Mouse (Mus musculus) midbrain, embryonic 12.5 days (tissue): ENCODE results near the gene Cfap99. TPM values are rescaled to one million over a fixed set of nuclear protein-coding genes. Genes with fewer than 3 reads are reported as not detected.
A peak's percentile ranks its signal among the peaks of the same experiment; 100 is the strongest.

Experiments
- ATAC-seq: fragments of 200-750 bp; cut with Nextera tagmentation; 2 replicates; pipeline ENCODE4 v1.8.0; 2017; ENCODE audit warnings: low read depth, moderate TSS enrichment, moderate library complexity; ENCODE audit not compliant: low FRiP score
- H3K27ac ChIP-seq: fragments of 300-500 bp; sonication (generic); replicated peaks from 2 replicates; pipeline ENCODE4 v1.5.1; 2016; ENCODE audit warnings: mild to moderate bottlenecking
- H3K27me3 ChIP-seq: fragments of 300-500 bp; sonication (generic); 2 replicates; pipeline ENCODE4 v1.6.1; 2016; ENCODE audit warnings: mild to moderate bottlenecking
- H3K36me3 ChIP-seq: fragments of 300-500 bp; sonication (generic); 2 replicates; pipeline ENCODE4 v1.6.1; 2016
- H3K4me1 ChIP-seq: fragments of 300-500 bp; sonication (generic); 2 replicates; pipeline ENCODE4 v1.6.1; 2016
- H3K4me2 ChIP-seq: fragments of 300-500 bp; sonication (generic); replicated peaks from 2 replicates; pipeline ENCODE4 v1.6.1; 2016; ENCODE audit warnings: mild to moderate bottlenecking, moderate library complexity
- H3K4me3 ChIP-seq: fragments of 300-500 bp; sonication (generic); 2 replicates; pipeline ENCODE4 v1.5.1; 2016; ENCODE audit warnings: mild to moderate bottlenecking
- H3K9ac ChIP-seq: fragments of 300-500 bp; sonication (generic); replicated peaks from 2 replicates; pipeline ENCODE4 v1.6.1; 2016; ENCODE audit warnings: mild to moderate bottlenecking, moderate library complexity
- H3K9me3 ChIP-seq: fragments of 300-500 bp; sonication (generic); 2 replicates; pipeline ENCODE4 v1.6.1; 2016; ENCODE audit warnings: mild to moderate bottlenecking
- WGBS: fragments of 180-500 bp; shearing (Covaris S2); methylation state at CpG from one replicate; pipeline ENCODE4 v1.1.7; 2016; 5-methylcytosine and 5-hydroxymethylcytosine counted together
- polyA plus RNA-seq: library from polyadenylated mRNA; unstranded; fragments of >200 nt; fragmentation: Nextera tagmentation; extraction: Ambion mirVana; gene quantifications from 2 replicates; pipeline ENCODE4 v1.2.1, GENCODE M21; 2016

Gene Cfap99
- polyA plus RNA-seq = not detected in 2 replicates

DNA sequence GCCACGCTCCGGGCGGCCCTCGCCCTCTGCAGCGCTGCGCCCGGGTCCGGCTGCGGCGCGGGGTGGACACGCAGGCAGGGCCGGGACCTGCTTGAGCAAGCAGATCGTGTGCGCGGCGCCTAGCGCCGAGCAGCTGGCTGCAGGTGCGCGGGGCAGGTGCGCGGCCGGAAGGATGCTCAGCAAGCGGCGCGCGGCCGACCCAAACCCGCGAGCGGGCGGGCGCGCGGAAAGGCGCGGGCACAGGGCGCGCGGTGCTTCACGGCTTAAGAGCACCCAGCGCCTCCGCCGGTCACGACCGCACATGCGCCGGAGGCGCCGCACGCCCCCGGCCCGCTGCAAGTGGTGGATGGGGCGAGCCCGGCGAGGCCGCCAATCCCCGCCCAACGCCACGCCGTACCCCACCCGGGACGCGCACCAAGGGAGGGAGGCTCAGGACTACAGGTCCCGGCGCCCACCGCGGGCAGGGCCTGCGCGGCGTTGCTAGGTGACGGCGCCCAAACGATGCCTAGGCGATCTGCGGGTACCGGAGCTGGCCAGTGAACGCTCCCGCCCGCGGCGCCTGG lies at the start of gene Cfap99, which contains the start of gene Zfyve28:
Cfap99 (plus strand) TSS at position 447 of the 563 bp plus-strand sequence.
Zfyve28 (minus strand) TSS at position 296 of the 563 bp plus-strand sequence.
- Histone ChIP-seq H3K27me3 (peaks cover 62% of the 10 kb centered on the region), H3K9me3 (no peaks in the 10 kb centered on the region), H3K4me2 (peak within 1 kb of the TSS; percentile 90), H3K36me3 (no peaks in the 10 kb centered on the region), H3K4me3 (peak within 1 kb of the TSS; percentile 69), H3K9ac (peak within 1 kb of the TSS; percentile 60), H3K27ac (no peak within 1 kb of the TSS), H3K4me1 (peaks cover 23% of the 10 kb centered on the region)
- WGBS = under 1% methylated on average over 61 of the region's 83 CpGs
- peak; percentile 99 for ATAC-seq

GRCm38 (mm10) chr5:34242224-34242963 lies 46.0 kb upstream of the Cfap99 start:
- Histone ChIP-seq H3K4me1 (peaks cover 13% of the 10 kb centered on the region), H3K9me3 (no peaks in the 10 kb centered on the region), H3K9ac (no peak overlapping the region), H3K4me2 (no peak overlapping the region), H3K36me3 (no peaks in the 10 kb centered on the region), H3K27ac (no peak overlapping the region), H3K27me3 (no peaks in the 10 kb centered on the region), H3K4me3 (no peak overlapping the region)
- ATAC-seq = no peak
- WGBS = 61% methylated on average over 15 of the region's 15 CpGs

DNA sequence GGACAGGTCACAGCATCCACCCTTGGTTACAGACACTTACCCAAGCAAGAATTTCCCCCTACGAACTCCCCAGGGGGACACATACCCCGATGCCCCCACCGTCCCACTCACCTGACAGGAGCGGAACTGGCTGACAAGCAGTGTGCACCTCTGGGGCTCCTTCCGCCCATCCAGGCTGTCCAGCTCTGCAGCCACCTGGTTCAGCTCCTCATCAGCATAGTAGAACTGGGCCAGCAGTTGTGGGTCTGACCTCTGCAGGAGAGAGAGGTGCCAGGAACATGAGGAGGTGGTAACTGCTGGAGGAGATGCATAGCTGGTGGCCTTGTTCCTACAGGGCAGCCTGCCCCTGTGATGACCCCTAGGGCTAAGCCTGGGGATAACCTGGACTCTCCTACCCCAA lies 45.3 kb upstream of the Cfap99 start:
- Histone ChIP-seq H3K4me1 (peaks cover 13% of the 10 kb centered on the region), H3K4me2 (no peak overlapping the region)

DNA sequence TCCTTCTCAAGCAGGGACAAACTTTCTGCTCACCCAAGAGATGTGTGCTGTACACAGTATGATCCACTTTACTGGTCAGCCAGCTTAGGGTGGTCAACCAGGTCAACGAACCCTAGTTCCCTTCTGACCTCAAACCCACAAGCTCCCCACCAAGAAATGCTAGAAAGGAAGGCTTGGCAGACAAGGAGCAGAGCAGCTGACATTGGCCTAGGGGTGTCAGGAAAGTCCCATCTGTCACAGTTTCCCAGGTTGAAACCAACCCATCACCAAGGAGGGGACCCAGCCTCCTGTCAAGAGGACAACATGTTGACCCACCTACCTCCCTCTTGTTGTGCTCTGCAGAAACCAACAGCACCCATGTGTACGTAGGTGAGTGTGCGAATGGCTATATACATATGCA lies 42.0 kb upstream of the Cfap99 start:
- WGBS = 97% methylated on average over 3 of the region's 3 CpGs
- no peak overlapping the region for H3K27ac ChIP-seq
- no peaks in the 10 kb centered on the region for H3K9me3 ChIP-seq
- no peak overlapping the region for H3K4me3 ChIP-seq
- H3K27me3 ChIP-seq = no peaks in the 10 kb centered on the region
- H3K9ac ChIP-seq = no peak overlapping the region
- H3K4me1 ChIP-seq = peaks cover 27% of the 10 kb centered on the region
- ATAC-seq = no peak
- H3K4me2 ChIP-seq = no peak overlapping the region
- no peaks in the 10 kb centered on the region for H3K36me3 ChIP-seq

More for the DNA sequence above, 45.3 kb upstream of the Cfap99 start:
- 85% methylated on average over 5 of the region's 5 CpGs for WGBS
- no peak overlapping the region for H3K27ac ChIP-seq
- H3K4me3 ChIP-seq = no peak overlapping the region
- no peaks in the 10 kb centered on the region for H3K27me3 ChIP-seq
- H3K36me3 ChIP-seq = no peaks in the 10 kb centered on the region
- H3K9me3 ChIP-seq = no peaks in the 10 kb centered on the region
- H3K9ac ChIP-seq = no peak overlapping the region
- ATAC-seq = no peak

GRCm38 (mm10) chr5:34249132-34249531 lies 39.3 kb upstream of the Cfap99 start:
- no peak for ATAC-seq
- peaks cover 33% of the 10 kb centered on the region for H3K4me1 ChIP-seq
- no peaks in the 10 kb centered on the region for H3K36me3 ChIP-seq
- H3K27ac ChIP-seq = no peak overlapping the region
- no peaks in the 10 kb centered on the region for H3K9me3 ChIP-seq
- WGBS = 89% methylated on average over 4 of the region's 4 CpGs
- H3K27me3 ChIP-seq = no peaks in the 10 kb centered on the region
- no peak overlapping the region for H3K4me2 ChIP-seq
- no peak overlapping the region for H3K9ac ChIP-seq
- H3K4me3 ChIP-seq = no peak overlapping the region

DNA sequence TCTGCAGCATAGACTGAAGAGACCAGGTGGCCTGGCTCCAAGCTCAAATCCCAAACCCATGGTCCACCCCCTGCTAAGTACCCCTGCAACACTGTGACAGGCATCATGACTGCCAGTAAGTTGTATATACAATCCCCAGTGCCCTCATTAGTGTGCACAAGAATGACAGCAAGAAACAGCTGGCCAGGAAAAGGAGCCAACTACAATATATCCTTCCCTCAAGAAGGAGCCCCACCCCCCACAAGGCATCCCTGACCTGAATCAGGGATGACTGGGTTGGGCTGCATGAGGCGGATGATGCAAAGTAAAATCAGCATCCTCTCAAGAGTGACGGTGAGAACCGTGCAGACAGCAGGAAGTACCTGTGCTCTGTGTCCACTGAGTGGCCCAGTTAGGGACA lies 38.3 kb upstream of the Cfap99 start:
- WGBS = 79% methylated on average over 3 of the region's 3 CpGs

DNA sequence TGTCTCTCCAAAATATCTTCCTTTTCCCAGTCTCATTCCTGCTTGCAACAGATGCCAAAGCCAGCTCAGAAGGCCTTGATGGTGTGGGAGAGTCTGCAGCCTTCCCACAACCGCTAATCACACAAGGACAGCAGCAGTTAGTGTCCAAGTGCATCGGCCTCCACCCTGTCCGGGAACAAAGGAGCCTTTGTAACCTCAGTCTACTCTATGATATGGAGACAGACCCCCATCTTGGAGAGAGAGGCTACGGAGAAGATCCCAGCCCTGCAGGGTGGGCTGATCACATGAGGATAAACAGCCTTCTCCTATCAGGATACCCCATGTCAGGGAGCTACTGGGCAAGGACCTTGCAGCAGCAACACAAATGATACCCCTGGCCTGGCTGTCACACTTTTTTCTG lies 36.6 kb upstream of the Cfap99 start:
- H3K36me3 ChIP-seq = no peaks in the 10 kb centered on the region
- H3K4me2 ChIP-seq = no peak overlapping the region
- no peaks in the 10 kb centered on the region for H3K9me3 ChIP-seq
- no peak overlapping the region for H3K9ac ChIP-seq
- no peaks in the 10 kb centered on the region for H3K27me3 ChIP-seq
- ATAC-seq = no peak
- 47% methylated on average over 4 of the region's 4 CpGs for WGBS
- H3K4me3 ChIP-seq = no peak overlapping the region
- peaks cover 33% of the 10 kb centered on the region for H3K4me1 ChIP-seq
- peak overlapping the region; percentile 52 for H3K27ac ChIP-seq

More for the DNA sequence above, 38.3 kb upstream of the Cfap99 start:
- Histone ChIP-seq H3K4me1 (peaks cover 33% of the 10 kb centered on the region), H3K4me3 (no peak overlapping the region), H3K36me3 (no peaks in the 10 kb centered on the region), H3K9ac (no peak overlapping the region), H3K4me2 (no peak overlapping the region), H3K27me3 (no peaks in the 10 kb centered on the region), H3K27ac (no peak overlapping the region), H3K9me3 (no peaks in the 10 kb centered on the region)
- ATAC-seq = no peak

- no peaks in the 10 kb centered on the region for H3K27me3 ChIP-seq
- WGBS = 40% methylated on average over 4 of the region's 4 CpGs
- 0 out of 2 replicates have a peak, but pooled peaks have one; percentile 30 for ATAC-seq
- peaks cover 33% of the 10 kb centered on the region for H3K4me1 ChIP-seq
- peak overlapping the region; percentile 52 for H3K27ac ChIP-seq
- no peaks in the 10 kb centered on the region for H3K36me3 ChIP-seq
- H3K9ac ChIP-seq = no peak overlapping the region
- no peaks in the 10 kb centered on the region for H3K9me3 ChIP-seq
- H3K4me3 ChIP-seq = no peak overlapping the region
- no peak overlapping the region for H3K4me2 ChIP-seq
Measured at GRCm38 (mm10) chr5:34252307-34252966, 36.0 kb upstream of the Cfap99 start.

- peaks cover 33% of the 10 kb centered on the region for H3K4me1 ChIP-seq
- 47% methylated on average over 4 of the region's 4 CpGs for WGBS
- no peaks in the 10 kb centered on the region for H3K9me3 ChIP-seq
- H3K27ac ChIP-seq = peak overlapping the region; percentile 52; the same call in 1 of the 2 replicates
- H3K4me3 ChIP-seq = no peak overlapping the region
- no peaks in the 10 kb centered on the region for H3K27me3 ChIP-seq
- ATAC-seq = no peak
- H3K36me3 ChIP-seq = no peaks in the 10 kb centered on the region
- H3K4me2 ChIP-seq = no peak overlapping the region
- H3K9ac ChIP-seq = no peak overlapping the region
Measured at GRCm38 (mm10) chr5:34252967-34253519, 35.4 kb upstream of the Cfap99 start.

DNA sequence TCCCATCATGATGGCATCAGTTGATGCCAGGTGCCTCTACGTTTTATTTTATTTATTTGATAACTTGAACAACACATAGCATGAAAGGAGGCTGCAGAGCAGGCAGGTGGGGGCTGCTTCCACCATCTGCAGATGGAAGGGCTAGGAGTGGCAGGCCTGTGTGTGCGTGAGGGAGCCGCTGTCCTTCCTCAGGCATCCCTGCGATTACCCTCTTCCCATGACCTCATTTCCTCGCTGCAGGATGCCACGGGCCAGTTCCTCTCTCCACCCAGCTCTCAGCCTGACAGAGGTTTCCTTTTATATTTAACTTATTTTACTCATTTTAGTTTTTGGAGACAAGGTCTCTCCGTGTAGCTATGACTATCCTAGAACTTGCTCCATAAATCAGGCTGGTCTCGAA lies 34.1 kb upstream of the Cfap99 start:
- H3K27ac ChIP-seq = no peak overlapping the region
- no peak for ATAC-seq
- H3K4me2 ChIP-seq = no peak overlapping the region
- H3K4me1 ChIP-seq = peaks cover 33% of the 10 kb centered on the region
- H3K4me3 ChIP-seq = no peak overlapping the region
- 82% methylated on average over 8 of the region's 8 CpGs for WGBS
- no peak overlapping the region for H3K9ac ChIP-seq
- H3K9me3 ChIP-seq = no peaks in the 10 kb centered on the region
- no peaks in the 10 kb centered on the region for H3K27me3 ChIP-seq
- no peaks in the 10 kb centered on the region for H3K36me3 ChIP-seq

GRCm38 (mm10) chr5:34255189-34255588 lies 33.2 kb upstream of the Cfap99 start:
- no peaks in the 10 kb centered on the region for H3K27me3 ChIP-seq
- no peak for ATAC-seq
- H3K4me1 ChIP-seq = peaks cover 27% of the 10 kb centered on the region
- H3K27ac ChIP-seq = no peak overlapping the region
- H3K9ac ChIP-seq = no peak overlapping the region
- H3K36me3 ChIP-seq = no peaks in the 10 kb centered on the region
- 84% methylated on average over 3 of the region's 3 CpGs for WGBS
- no peak overlapping the region for H3K4me2 ChIP-seq
- no peak overlapping the region for H3K4me3 ChIP-seq
- H3K9me3 ChIP-seq = no peaks in the 10 kb centered on the region
